Mouse (Mus musculus) left cerebral cortex, adult 2 months (tissue): ENCODE data around the gene Atl2. TPM values are rescaled to one million over a fixed set of nuclear protein-coding genes. Genes with fewer than 3 reads are reported as not detected.

ENCODE experiments used
- DNase-seq, 2 experiments: peaks; one replicate each; pipeline ENCODE4 v3.0.0; 2021 to 2022; ENCODE audit warnings: low spot score in 2 of 2, mixed read lengths in 1 of 2; ENCODE audit errors: extremely low spot score in 1 of 2
- H3K27ac ChIP-seq: fragments of 200-600 bp; 2 replicates; pipeline ENCODE4 v1.8.1; 2022
- H3K4me3 ChIP-seq: fragments of 200-600 bp; 2 replicates; pipeline ENCODE4 v1.8.1; 2022
- CTCF ChIP-seq: fragments of 200-600 bp; IDR thresholded peaks from 2 replicates; pipeline ENCODE4 v1.8.1; 2022; ENCODE audit warnings: antibody characterized with exemption, mild to moderate bottlenecking, moderate library complexity
- intact Hi-C: fragments of 180-260 bp; cut with DNase I; formaldehyde crosslinking; loops from one replicate; pipeline ENCODE4 v1.15.1; 2025
- long read RNA-seq, 2 experiments: library from polyadenylated mRNA; stranded (forward); transcript quantifications; one replicate each; pipeline ENCODE4 v2.0.0; 2021; ENCODE audit warnings: borderline mapping rate in 2 of 2
- total RNA-seq, 2 experiments: library from RNA; stranded (reverse); gene quantifications; 2 replicates each; pipeline ENCODE4 v1.2.3; 2021

Atl2 gene
- 10 to 100 TPM; 64.4 to 67.2 TPM for total RNA-seq
- long read RNA-seq, experiment 1, transcript Atl2-201 (13 exons, 3,618 nt): major isoform, 20 of 92 reads
- long read RNA-seq, experiment 1, partial matches to known transcripts: 4 of 92 reads
- long read RNA-seq, experiment 1, other reads (novel, unspliced or antisense): 67 of 92 reads
- long read RNA-seq, experiment 2, transcript Atl2-201 (13 exons, 3,618 nt): major isoform, 17 of 52 reads
- long read RNA-seq, experiment 2, partial matches to known transcripts: 5 of 52 reads
- long read RNA-seq, experiment 2, other reads (novel, unspliced or antisense): 30 of 52 reads

- no peak; the same call in none of the 2 replicates for TF ChIP-seq CTCF
- Histone ChIP-seq H3K27ac (peak within 1 kb of the TSS; percentile 96), H3K4me3 (peak within 1 kb of the TSS; percentile 91)
- intact Hi-C loops: loop anchor here (2.0 to 10.0 kb wide), 3 partner anchors 53 to 311 kb away; partner anchors contain the start of genes Srsf7 and Ttc39d
- peak; percentile 93 to 94 for DNase-seq
These were observed at the start of gene Atl2 for GRCm38 (mm10) chr17:79895911-79896423. Atl2 (minus strand) TSS chr17:79896123.

GRCm38 (mm10) chr17:79944851-79945250 lies 48.9 kb upstream of the Atl2 start:
- no peak for TF ChIP-seq CTCF
- Histone ChIP-seq H3K27ac (no peak overlapping the region), H3K4me3 (no peak overlapping the region)
- intact Hi-C loops: no loop called here
- DNase-seq: no peak

- no peak for DNase-seq
- H3K4me3 ChIP-seq: no peak overlapping the region
- no peak for TF ChIP-seq CTCF
- intact Hi-C loops: no loop called here
- H3K27ac ChIP-seq: no peak overlapping the region
These were observed 46.5 kb upstream of the Atl2 start for GRCm38 (mm10) chr17:79942418-79942817.

GRCm38 (mm10) chr17:79939133-79939532 lies 43.2 kb upstream of the Atl2 start:
- Histone ChIP-seq H3K27ac (no peak overlapping the region), H3K4me3 (no peak overlapping the region)
- intact Hi-C loops: no loop called here
- no peak for TF ChIP-seq CTCF
- no peak for DNase-seq

GRCm38 (mm10) chr17:79937921-79938601 lies 42.1 kb upstream of the Atl2 start:
- intact Hi-C loops: no loop called here
- no peak overlapping the region for H3K4me3 ChIP-seq
- H3K27ac ChIP-seq: no peak overlapping the region
- no peak for DNase-seq
- TF ChIP-seq CTCF: no peak

- no peak for TF ChIP-seq CTCF
- H3K4me3 ChIP-seq: no peak overlapping the region
- intact Hi-C loops: no loop called here
- H3K27ac ChIP-seq: no peak overlapping the region
- DNase-seq: no peak
These were observed 38.4 kb upstream of the Atl2 start for GRCm38 (mm10) chr17:79934370-79934769.

- no peak for DNase-seq
- intact Hi-C loops: no loop called here
- Histone ChIP-seq H3K27ac (no peak overlapping the region), H3K4me3 (no peak overlapping the region)
- TF ChIP-seq CTCF: no peak
These were observed 36.9 kb upstream of the Atl2 start for GRCm38 (mm10) chr17:79932676-79933278.

- intact Hi-C loops: no loop called here
- TF ChIP-seq CTCF: no peak
- DNase-seq: no peak
- H3K4me3 ChIP-seq: no peak overlapping the region
- no peak overlapping the region for H3K27ac ChIP-seq
These were observed 31.2 kb upstream of the Atl2 start for GRCm38 (mm10) chr17:79927110-79927509.

- H3K4me3 ChIP-seq: no peak overlapping the region
- intact Hi-C loops: no loop called here
- H3K27ac ChIP-seq: no peak overlapping the region
- no peak for TF ChIP-seq CTCF
- no peak for DNase-seq
These were observed 30.6 kb upstream of the Atl2 start for GRCm38 (mm10) chr17:79926486-79926885.

GRCm38 (mm10) chr17:79925865-79926421 lies 30.0 kb upstream of the Atl2 start:
- no peak overlapping the region for H3K4me3 ChIP-seq
- intact Hi-C loops: no loop called here
- H3K27ac ChIP-seq: no peak overlapping the region
- DNase-seq: no peak
- no peak for TF ChIP-seq CTCF

GRCm38 (mm10) chr17:79920355-79920754 lies 24.4 kb upstream of the Atl2 start:
- no peak for DNase-seq
- no peak overlapping the region for H3K4me3 ChIP-seq
- no peak for TF ChIP-seq CTCF
- peak overlapping the region; percentile 36 for H3K27ac ChIP-seq
- intact Hi-C loops: no loop called here
